Mouse (Mus musculus) naive thymus-derived CD4-positive, alpha-beta T cell, adult 2 months (primary cell): ENCODE data around the gene Zcwpw1.
"Not testable (repeated sequence)": the region's sequence is repeated elsewhere in the genome, so short reads cannot be mapped to it uniquely, and the experiment has no call there.

Experiments used
- DNase-seq: peaks from one replicate; pipeline ENCODE4 v3.0.0-alpha.2; 2011; ENCODE audit warnings: low read depth

The Zcwpw1 gene

GRCm38 (mm10) chr5:137835966-137836520 lies 48.4 kb downstream of the Zcwpw1 start, which contains the start of gene Pilra:
Pilra (minus strand) TSS chr5:137836281.
- not testable (repeated sequence) for DNase-seq

- no peak for DNase-seq
Measured at GRCm38 (mm10) chr5:137836611-137837010, 49.0 kb downstream of the Zcwpw1 start.

- DNase-seq: not testable (repeated sequence)
Measured at GRCm38 (mm10) chr5:137837110-137837509, 49.5 kb downstream of the Zcwpw1 start.

GRCm38 (mm10) chr5:137850313-137850712 lies 62.7 kb downstream of the Zcwpw1 start:
- not testable (repeated sequence) for DNase-seq

- not testable (repeated sequence) for DNase-seq
Measured at GRCm38 (mm10) chr5:137854907-137855306, 67.3 kb downstream of the Zcwpw1 start.

- DNase-seq: not testable (repeated sequence)
Measured at GRCm38 (mm10) chr5:137856870-137857269, 69.3 kb downstream of the Zcwpw1 start.

- DNase-seq: not testable (repeated sequence)
Measured at GRCm38 (mm10) chr5:137857960-137858710, 70.5 kb downstream of the Zcwpw1 start, which contains the start of gene Pilrb1. Pilrb1 (minus strand) TSS chr5:137858106.

- not testable (repeated sequence) for DNase-seq
Measured at GRCm38 (mm10) chr5:137864008-137864407, 76.4 kb downstream of the Zcwpw1 start.

- not testable (repeated sequence) for DNase-seq
Measured at GRCm38 (mm10) chr5:137868600-137868999, 81.0 kb downstream of the Zcwpw1 start.

GRCm38 (mm10) chr5:137871644-137872380 lies 84.2 kb downstream of the Zcwpw1 start, which contains the start of gene Pilrb2:
Pilrb2 (minus strand) TSS chr5:137871815.
- not testable (repeated sequence) for DNase-seq
